Mouse (Mus musculus): ENCODE measurements around the gene Brk1.

The Brk1 gene

DNA sequence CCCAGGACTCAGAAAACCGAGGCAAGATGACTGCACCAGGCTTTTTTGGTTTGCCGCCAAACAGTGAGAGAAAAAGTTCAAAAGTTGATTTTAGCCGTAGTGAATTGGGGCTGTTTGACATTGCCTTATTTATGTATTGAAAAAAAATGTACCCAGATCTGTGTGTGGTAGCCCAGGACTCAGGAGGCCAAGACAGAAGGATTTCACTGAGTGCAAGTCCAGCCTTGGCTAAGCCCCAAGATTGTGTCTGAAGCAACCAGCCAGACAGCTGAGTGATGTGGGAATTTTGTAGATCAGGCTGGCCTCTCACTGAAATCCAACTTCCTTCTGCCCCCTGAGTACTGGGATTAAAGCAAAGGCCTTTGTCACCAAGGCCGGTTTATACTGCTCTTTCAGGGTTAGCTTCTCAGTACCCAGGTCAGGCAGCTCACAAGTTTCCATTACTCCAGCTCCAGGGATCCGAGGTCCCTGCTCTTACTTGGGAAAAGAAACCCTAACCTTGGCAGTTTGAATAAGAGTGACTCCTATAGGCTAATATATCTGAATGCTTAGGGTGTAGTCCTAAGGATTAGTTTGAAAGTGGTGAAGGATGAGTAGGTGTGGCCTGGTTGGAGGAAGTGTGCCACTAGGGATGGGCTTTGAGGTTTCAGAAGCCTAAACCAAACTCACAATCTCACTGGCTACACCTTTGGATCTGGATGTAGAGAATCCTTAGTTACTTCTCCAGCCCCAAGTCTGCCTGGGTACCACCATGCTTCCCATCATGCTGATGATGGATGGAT lies 20.6 kb downstream of the Brk1 start:
- DNase-seq = peak; percentile 8

DNA sequence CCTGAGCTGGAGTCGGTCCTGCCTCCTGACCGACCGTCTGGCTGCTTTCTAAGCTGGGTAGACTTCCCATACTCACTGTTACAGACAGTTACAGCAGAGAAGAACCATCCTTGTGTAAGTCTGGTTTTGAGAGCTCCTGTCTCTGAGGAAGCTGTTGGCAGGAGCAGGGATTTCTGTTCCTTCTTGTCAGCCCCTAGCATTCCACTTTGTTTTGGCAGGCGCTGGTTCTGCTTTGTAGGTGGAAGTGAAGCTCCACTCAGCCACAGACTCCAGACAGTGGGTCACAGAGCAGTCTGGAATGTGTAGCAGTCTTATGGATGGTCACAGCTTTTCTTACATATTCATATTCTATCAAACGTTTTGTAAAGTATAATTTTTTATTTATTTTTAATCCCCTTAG lies 25.8 kb downstream of the Brk1 start:
- no peak for DNase-seq

DNA sequence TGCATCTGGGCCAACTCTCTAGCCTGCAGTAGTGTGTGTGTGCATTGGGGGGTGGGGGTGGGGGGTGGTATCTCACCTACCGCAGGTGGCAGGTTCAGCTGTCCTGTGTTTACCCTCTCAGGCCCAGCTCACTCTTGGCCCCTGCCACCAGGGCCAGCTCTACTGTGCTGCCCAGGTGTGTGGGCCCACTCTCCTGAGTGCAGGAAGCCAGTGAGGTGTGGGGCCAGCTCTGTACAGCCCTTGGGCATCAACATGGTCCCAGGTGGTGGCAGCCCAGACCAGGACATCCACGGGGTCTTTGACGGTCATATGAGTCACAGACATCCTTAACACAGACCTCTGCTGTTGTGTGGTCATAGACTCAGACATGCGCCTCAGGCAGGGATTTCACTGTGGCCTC lies 28.3 kb downstream of the Brk1 start:
- DNase-seq = no peak

DNA sequence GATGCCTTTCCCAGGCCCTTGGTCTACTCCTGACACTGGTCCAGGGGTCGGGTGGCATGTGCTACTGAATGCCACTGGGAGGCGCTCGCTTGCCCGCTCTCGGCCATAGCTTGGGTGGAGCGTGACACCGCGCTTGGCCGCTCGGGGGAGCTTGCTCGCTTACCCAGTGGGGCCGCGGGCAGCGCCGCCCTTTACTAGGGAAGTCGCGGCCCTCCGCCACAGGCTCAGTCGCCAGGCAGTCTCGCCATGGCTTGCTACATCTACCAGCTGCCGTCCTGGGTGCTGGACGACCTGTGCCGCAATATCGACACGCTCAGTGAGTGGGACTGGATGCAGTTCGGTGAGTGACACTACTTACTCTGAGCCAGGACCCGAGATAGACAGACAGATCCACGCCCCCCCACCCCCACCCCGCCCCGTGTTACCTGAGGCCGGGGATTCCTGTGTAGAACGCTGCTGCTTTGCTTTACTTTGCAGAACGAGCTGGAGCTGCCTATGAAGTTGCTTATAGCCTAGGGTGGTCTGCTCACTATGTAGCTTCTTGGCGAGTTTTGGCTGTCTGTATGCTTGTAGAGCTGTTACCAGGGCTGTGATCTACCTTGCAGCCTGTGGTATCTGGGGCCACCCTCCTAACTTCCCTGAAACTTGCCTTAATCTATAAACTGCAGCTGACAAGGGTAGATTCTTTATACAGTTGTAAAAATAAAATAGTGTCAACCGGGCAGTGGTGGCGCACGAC lies 33.9 kb downstream of the Brk1 start, which contains the start of gene Irak2:
Irak2 (plus strand) TSS at position 166 of the 739 bp plus-strand sequence.
- peak; percentile 88 for DNase-seq

DNA sequence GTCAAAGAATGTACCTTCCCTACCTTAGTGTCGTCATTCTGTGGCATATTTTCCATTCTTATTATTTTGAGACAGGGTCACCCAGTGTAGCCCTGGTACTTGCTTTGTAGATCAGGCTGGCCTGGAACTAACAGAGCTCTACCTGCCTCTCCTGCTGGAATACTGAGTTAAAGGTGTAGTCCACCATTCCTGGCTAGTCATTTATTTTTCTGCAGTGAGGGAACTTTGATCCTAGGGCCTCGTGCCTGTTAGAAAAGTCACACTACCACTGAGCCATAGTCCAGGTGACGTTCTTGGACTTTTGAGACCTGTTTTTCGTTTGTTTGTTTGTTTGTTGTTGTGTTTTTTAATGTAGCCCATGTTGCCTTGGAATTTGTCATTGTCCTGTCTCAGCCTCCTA lies 34.6 kb downstream of the Brk1 start:
- DNase-seq = no peak

DNA sequence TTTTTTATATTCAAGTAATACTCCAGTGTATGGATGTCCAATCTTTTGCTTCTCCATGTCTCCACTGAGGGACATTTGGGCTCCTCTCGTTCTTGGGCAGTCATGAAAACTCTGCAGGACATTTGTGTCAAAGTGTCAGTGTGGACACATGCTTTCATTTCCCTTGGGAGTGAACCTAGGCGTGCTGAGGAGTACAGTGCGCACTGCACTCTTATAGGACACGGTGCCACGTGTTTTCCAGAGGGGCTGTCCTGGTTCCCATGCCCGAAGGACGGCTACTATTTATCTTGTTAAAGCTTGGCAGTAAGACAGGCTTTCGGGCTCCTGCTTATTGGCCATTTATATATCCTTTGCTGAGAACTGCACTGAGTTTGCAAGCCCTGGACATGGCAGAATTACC lies 38.0 kb downstream of the Brk1 start:
- DNase-seq = no peak

DNA sequence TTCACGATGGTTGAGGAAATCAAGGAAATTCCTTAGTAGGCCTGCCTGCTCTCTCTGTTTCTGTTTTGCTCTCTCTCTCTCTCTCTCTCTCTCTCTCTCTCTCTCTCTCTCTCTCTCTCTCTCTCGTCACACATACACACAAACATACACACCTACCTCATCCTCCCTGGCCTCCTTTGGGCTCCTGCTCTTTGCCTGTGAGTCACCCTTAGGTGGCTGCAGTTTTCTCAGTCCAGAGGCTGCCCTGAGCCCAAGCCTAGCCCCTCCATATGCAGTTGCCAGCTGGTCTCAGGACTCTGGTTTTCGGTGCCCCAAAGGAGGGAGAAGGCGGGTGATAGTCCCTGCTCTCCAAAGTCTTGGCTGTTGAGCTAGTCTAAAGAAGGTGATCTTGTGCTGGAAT lies 38.4 kb downstream of the Brk1 start:
- no peak for DNase-seq

DNA sequence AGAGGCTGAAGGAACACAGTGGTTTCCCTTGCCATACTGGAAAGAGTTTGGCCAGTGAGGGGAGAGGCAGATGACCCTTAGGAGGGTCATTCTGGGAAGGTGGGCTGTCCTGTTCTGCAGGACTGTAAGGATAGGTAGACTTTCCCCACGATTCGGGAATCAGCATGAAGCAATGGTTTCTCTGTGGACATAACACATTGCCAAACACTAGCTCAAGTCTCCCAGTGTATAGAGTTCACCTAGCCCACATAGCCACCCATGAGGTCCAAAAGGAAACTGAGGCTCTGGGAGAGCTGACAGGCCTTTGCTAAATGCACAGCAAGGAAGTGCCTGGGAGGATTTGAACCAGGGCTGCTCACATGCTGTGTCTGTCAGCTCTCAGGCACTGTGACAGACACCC lies 39.4 kb downstream of the Brk1 start:
- DNase-seq = no peak

DNA sequence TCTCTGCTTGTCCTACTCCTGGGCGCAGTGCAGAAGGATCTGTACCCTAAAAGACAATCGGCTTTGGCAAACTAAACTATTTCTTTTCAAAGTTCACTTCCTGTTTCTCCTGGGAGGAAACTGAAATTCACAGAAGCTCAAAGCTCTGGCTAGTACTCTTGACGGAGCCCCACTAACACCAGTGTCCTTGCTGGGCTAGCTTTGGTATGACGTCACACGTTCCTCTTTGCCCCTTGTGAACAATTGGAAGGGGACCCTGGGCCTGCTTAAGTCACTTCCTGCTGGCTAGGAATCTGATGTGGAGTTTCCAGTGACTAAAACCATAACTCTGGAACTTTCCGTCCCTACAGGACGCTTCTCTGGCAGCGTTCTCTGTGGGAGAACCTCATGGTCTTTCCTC lies 40.2 kb downstream of the Brk1 start:
- DNase-seq = no peak

DNA sequence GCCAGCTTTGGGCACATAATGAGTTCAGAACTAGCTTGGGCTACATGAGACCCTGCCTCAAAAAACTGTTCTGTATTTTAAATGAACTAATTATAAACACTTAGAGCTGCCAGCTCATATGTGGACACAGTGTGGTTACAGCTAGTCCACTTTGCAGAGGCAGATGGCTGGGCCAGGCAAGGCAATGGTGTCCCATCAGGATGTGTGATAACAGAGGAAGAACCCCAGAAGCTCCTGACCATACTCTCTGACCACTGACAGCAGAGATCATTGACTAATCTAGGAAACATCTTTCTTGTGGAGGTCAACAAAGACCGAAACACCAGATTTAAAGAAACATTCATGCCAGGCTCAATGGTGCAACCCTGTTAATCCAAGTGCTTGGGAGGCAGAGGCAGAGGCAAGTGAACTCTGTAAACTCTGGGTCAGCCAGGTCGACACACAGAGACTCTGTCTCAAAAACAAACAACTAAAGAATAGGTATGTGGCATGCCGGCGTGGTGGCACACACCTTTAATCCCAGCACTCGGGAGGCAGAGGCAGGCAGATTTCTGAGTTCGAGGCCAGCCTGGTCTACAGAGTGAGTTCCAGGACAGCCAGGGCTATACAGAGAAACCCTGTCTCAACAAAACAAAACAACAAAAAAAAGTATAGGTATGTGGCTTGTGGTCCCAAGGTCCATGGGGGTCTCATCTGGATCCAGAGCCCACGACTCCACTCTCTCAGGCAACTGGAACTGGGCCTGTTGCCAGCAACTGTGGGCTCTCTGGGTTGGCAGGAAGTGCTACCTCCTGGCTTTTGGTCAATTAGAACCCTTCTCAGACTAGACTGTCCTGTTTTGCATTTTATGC lies 45.0 kb downstream of the Brk1 start:
- DNase-seq = no peak

DNA sequence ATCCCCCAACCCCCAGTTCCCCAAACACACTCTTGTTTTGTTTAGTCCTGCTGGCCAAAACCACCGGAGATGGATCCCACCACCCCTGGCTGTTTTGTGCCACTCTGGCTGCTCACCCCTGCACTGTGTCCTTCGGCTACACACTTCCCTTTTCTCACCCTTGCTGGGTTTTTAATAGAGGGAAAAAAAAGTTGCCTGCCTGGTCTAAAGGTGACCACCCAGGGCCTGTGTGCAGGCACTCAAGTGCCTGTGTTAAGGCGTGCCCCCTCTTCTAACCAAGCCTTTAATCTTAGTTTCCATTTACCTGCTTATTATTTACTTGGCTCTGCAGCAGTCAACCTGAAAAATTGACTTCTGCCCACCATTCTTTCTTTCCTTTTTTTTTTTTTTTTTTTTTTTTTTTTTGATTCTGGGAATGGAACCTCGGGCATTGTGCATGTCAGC lies 45.6 kb downstream of the Brk1 start:
- no peak for DNase-seq

DNA sequence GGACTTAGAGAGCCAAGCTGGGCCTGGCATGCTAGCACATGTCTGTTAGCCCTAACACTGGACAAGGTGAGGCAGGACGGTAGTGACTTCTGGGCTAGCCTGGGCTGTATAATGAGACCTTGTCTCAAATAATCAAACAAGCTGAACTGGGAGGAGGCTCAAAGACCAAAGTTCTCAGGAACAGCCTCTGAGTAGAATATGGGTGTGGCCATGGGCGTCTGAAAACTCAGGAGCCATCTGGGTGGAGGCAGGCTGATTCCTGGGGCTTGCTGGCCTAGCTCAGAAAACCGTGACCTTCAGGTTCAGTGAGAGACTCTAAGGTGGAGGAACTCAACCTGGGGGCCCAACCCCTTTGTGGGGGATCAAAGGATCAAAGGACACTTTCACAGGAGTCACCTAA lies 47.1 kb downstream of the Brk1 start:
- DNase-seq = no peak

DNA sequence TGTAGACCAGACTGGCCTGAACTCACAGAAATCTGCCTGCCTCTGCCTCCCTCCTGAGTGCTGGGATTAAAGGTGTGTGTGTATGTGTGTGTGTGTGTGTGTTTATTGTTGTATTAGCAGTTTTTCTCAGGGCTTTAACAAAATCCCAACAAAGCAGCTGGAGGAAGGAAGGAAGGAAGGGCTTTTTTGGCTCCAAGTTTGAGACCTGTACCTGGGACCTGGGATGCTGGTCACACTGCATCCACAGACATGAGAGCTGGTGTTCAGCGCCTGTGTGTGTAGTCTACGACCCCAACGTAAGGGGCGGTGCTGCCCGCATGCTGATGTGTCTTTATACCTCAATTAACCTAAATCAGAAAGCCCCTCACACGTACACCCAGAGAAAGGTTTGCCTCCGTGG lies 49.0 kb downstream of the Brk1 start:
- no peak for DNase-seq

DNA sequence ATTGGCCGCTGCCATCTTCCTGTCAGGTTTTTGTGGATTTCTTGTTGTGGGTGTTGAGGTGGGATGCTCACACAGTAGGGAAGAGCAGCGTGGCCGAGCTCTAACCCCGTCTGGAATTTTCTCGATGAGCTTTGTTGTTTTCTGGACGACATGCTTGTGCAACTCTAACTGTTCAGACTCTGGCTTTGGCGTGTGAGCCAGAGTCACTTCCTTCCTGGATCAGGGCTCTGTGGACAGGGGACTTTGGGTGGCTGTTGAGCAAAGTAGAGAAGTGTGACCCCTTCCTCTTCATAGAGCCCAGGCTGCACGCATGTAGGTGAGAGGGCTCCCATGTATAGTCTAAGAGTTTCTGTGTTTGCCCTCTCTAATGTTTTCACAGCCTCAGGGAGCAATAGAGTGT lies 49.5 kb downstream of the Brk1 start:
- no peak for DNase-seq

DNA sequence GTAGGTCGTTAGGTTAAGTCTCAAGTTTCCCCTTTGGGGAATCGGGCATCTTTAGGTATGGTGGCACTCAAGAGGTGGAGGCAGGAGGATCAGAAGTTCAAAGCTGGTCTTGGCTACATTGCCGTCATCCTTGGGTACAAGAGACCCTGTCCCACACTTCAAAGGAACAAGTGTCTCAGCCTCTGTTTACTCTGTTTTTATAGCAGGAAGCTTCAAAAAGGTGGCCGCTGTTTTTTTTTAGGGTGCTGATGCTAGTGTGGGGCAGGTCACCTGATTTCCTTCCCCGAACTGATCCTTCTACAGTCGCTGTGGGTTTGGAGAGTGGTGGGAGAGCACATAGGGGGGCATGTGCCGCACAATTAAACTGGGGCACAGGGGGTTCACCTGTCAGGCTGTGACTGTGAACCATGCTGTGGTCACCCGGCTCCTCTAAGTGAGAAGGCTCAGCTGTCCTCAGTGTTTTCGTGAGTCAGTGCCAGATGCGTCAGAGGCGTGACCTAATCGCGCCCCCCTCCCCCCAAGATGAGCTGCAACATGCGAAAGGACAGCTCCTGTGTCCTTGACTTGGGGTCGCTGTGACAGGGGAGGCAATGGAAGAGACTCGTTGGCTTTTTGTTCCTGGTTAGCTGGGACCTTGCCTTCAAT lies 50.3 kb downstream of the Brk1 start:
- DNase-seq = no peak

DNA sequence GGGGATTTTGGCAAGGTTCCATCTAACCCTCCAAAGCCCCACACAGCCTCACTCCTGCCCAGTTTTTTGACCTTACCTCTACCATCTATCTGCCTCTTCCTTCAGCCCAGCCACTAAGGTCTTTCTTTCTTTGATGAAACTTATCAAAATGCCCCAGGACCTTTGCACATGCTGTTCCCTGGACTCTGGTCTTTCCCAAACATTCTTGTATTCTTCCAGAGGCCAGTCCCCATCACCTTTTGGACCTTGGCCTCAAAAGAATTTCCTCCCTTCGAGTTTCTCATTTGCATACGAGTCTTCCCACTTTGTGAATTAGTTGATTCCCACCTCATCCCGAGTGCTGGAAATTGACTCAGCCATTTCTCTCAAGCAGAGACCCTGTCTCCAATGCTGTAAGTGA lies 50.9 kb downstream of the Brk1 start:
- no peak for DNase-seq

DNA sequence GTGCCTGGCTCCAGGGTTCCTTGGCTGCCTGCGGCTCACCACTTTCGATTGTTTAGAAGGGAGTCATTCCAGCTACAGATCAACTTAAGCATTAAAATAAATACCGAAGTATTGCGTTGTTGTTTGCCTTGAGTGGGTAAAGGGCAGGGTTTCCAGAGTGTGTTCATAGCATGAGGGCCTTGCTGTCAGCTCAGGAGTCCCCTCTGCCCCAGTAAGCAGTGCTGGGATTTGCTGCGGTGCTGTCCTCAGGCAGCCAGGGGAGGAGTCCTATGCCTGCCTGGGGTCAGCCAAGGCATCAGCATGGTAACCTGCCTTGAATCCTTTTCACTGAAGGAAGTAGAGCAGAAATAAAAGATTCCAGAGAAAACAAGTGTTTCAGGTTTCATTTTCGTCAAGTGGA lies 52.3 kb downstream of the Brk1 start:
- no peak for DNase-seq

DNA sequence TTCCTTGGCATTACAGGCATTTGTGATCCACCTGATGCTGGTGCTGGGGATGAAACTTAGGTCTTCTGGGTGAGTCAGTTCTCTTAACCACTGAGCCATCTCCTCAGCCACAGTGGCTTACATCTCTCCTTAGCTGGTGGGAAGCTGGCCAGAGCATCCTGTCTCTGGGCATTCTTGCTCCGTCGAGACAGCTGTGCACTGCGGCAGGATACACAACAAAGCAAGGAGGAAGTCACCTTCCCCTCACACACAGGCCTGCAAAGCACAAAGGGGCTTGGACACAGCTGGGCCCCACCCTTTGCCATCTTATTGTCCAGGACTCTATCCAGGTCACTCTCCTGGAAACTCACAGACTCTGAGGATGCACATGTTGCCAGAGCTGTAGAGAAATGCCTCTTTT lies 53.7 kb downstream of the Brk1 start:
- DNase-seq = no peak

DNA sequence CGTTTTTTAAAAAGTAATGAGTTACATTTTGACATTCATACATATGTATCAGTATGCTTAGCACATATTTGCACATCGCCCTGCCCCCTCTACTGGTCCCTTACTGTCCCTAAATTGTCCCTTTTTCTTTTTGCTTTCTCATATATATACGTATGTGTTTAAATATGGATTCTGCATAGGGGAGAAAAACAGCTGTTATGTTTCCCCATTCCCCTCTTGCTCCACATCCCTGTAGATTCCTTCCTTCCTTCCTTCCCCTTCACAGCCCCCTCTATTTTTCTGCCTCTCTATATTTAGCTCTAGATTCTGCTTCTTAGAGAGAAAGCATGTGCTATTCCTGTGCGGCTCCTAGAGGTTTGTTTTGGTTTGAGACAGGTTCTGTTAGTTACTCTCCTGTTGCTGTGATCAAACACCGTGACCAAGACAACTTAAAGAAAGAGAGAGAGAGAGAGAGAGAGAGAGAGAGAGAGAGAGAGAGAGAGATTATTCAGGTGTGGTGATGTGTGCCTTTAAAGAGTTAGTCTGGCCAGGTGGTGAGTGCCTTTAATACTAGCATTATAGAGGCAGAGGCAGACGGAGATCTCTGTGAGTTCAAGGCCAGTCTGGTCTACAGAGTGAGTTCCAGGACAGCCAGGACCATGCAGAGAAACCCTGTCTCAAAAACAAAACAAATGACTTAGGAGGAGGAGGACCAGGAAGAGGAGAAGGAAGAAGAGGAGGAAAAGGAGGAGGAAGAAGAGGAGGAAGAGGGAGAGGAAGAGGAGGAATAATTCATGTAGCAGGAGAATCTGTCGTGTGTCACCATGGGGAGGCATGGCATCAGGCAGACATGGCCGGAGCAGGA lies 55.3 kb downstream of the Brk1 start:
- no peak for DNase-seq

DNA sequence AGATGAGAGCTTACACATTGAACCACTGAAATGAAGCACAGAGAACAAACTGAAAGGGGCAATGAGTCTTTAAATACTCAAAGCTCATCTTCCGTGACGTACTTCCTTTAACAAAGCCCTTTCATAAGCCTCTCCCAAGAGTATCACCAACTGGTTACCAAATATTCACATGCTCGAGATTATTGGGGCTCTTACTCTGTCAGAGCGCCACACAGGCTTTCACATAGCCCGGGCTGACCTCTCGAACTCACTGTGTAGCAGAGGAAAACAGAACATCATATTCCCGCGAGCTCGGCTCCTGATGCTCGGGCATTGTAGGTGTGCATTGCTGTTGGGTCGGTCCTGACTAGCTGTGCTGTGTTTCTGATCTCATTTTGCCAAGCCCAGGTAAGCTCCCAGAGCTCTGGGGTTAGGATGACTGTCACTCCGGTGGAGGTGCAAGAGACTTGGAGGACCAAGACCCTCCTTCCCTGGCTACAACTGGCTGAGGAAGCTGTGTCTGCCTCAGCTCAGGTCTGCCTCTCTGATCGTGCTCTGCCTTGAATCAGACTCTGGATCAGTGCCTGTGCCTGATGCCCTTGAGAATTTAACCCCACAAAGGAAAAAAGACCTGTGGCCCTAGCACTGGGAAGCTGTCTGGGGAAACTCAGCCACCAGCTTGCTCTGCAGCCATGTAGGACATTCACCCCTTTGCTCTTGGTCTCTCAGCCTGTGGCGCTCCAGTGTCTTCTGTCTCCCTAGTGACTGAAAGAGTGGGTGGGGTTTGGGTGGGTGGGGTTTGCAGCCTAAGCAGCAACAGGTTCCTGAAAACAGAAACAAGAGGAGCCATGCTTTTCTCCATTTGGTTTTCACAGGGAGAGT lies 56.1 kb downstream of the Brk1 start:
- DNase-seq = no peak
